Mouse (Mus musculus) retina, postnatal 1 day (tissue): ENCODE data around the gene Gpr153.

ENCODE experiments used
- DNase-seq: peaks from one replicate; pipeline ENCODE4 v3.0.0-alpha.2; 2012

The Gpr153 gene

DNA sequence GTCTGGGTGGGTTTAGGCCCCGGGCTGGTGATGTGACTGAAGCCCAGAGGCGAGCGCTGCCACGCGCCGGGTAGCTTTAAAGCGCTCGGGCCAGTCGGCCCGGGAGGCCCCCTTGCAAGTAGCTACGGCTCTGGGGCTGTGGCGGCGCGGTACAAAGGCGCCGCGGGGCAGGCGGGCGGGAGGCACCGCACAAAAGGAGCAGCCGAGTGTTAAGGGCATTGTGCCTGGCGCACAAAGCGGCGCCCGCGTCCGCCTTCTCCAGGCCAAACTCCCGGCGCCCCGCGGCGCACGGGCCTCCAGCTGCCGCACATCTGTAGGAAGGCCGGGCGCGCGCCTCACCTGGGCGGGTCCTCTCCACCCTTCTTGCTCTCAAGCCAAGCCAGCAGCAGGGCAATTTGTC lies 16.4 kb downstream of the Gpr153 start:
- DNase-seq: peak; percentile 82

DNA sequence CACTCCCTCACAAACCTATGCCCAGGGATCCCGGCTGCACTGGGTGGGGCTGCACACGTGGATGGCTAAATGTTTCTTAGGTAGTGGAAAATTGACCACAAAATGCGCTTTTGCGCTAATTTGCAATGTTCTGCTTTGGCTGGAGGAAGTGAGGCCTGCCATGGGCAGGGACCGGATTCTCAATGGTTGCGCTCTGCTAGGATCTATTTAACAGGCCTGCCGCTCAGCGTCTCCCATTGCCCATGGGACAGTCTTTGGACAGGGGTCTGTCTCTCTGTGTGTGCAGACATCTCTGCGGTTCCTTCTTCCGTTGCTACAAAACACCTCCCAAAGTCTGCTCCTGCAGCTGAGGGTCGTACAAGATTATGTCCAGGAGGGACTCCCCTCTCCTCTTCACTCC lies 17.0 kb downstream of the Gpr153 start:
- no peak for DNase-seq

GRCm38 (mm10) chr4:152291562-152291961 lies 17.5 kb downstream of the Gpr153 start, which contains the start of gene Hes3:
Gene Hes3 (minus strand): TSS chr4:152291662.
- DNase-seq: no peak

- DNase-seq: peak; percentile 36
Observed at GRCm38 (mm10) chr4:152292102-152292765, 18.2 kb downstream of the Gpr153 start.

- DNase-seq: peak; percentile 41
Observed at GRCm38 (mm10) chr4:152294188-152294929, 20.3 kb downstream of the Gpr153 start.

- no peak for DNase-seq
Observed at GRCm38 (mm10) chr4:152295916-152296315, 21.9 kb downstream of the Gpr153 start.

- DNase-seq: no peak
Observed at GRCm38 (mm10) chr4:152296371-152296770, 22.3 kb downstream of the Gpr153 start.

DNA sequence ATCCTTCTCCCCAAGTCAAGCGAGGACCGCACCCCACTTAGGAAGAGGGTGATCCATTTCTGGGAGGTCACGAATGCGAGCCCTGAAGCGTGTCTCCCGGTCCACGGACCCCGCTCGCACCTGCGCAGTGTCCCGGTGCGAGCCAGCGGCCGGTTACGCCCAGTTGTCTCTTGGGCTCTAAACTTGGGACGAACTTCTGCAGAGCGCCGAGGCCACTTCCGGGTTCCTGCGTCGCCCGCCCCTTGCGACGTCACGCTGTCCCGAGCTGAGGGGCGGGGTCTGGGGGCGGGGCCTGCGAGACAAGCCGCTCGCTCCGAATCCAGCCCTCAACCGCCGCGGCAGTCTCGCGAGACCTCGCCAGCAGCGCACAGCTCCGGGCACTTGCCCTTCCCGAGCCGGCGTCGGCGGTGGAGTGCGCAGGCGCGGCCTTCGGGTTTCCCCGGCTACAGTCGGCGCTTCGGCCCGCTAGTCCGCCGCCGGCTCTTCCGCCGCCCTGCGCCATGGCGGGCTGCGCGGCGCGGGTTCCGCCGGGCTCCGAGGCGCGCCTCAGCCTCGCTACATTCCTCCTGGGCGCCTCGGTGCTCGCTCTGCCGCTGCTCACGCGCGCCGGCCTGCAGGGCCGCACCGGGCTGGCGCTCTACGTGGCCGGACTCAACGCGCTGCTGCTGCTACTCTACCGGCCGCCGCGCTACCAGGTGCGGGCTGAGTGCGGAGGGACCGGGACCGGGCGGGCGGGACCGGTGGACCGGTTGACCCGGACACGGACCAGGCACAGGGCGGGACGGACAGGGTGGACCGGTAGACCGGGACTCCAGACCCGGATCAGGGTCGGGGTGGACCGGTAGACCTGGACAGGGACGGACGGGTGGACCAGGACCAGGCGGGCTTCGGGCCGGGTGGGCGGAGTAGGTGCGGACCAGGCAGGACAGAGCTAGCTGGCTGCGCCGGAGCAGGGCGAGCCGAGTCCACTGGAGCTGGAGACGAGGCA lies 23.1 kb downstream of the Gpr153 start, which contains the start of gene Icmt:
Gene Icmt (plus strand): TSS at position 354 of the 988 bp plus-strand sequence.
- peak; percentile 99 for DNase-seq

- DNase-seq: no peak
Observed at GRCm38 (mm10) chr4:152298836-152299235, 24.8 kb downstream of the Gpr153 start.

GRCm38 (mm10) chr4:152300375-152300774 lies 26.3 kb downstream of the Gpr153 start:
- no peak for DNase-seq

GRCm38 (mm10) chr4:152302012-152302411 lies 28.0 kb downstream of the Gpr153 start:
- no peak for DNase-seq

DNA sequence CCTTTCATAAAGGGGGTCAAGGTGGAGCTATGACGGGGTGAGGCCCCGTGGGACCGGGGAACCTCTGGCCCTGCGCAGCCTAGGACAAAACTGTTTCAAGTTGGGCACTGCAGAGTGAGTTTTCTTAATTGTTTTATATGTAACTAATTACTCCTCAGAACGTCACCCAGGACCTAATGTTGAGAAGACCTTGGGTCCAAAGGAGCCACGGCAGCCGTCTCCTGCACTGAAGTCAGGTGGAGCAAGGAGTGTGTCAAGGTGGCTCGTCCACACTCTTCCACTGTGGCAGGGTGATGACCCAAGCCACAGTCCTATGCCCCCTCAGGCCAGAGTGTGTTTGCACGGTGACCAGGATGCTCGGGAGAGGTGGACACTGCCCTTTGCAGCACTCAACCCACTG lies 29.1 kb downstream of the Gpr153 start:
- no peak for DNase-seq

DNA sequence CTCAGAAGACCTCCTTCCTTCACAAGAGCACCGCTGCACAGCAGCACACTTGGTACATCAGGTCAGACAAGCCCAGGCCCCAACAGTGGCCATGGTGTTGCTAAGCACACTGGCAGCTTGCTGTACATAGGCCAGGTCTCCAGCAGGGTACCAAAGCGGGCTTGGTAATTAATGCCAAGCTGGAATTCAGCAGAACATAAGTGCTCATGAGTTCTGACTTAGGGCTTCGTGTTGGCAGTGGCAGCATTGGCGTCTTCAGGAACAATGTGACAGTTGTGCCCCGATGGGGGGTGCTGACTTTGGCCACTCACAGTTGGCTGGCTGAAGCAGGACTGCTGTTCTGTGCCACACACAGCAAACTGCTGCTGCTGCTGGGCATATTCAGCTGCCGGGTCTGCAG lies 30.7 kb downstream of the Gpr153 start:
- no peak for DNase-seq

DNA sequence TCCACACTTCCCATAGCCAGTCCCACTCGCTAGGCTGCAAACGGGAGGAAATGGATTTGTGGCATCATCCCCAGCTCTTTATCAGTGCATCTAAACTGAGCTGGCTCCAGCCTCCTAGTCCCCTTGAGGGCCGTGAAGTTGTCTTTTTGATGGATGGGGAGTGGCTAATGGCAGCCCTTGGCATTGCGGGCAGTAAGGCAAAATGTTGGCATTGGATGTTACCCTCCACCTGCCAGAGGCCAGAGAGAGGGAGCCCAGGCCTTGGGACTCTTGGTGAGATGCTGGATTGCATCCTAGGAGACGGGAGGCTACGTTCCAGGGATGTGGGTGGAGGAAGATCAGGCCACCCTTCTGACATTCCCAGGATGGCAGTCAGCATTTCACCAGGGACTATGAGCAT lies 32.0 kb downstream of the Gpr153 start:
- DNase-seq: no peak

GRCm38 (mm10) chr4:152307542-152307941 lies 33.5 kb downstream of the Gpr153 start:
- no peak for DNase-seq

DNA sequence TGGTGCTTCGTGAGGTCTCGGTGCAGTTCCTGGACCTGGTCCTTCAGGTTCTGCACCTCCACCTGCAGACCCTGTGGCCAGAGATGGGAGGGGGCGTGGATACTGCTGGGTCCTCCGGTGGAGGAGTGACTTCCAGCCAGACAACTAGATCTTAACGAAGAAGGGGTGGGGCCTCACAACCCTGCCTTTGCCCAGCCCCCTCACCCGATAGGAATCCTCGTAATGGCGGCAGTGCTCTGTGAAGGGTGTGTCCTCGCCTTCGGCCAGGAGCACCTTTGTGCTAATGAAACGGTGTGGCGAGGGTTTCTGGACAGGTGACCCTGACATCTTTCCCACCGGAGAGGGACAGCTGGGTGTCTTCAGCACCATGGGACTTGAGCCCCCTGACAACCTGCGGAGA lies 38.2 kb downstream of the Gpr153 start:
- DNase-seq: no peak

DNA sequence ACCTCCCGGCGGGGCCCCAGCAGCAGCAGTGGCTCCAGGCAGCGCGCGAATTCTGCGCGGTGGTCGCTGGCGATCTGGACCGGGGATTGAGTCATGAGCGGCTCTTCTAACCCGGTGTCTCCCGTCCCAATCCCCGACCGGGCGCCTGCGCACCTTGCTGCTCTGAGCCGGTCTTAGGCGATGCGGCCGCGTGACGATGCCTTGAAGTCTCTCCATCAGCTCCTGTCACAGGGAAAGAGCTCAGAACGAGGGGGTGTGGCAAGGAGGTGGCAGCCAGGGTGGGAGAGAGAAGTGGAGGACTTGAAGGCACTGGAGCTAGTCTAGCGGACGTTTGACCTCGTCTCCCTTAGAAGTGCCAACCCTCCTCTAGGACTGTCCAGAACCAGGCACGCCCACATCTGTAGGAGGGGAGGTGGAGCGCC lies 39.2 kb downstream of the Gpr153 start:
- peak; percentile 66 for DNase-seq

GRCm38 (mm10) chr4:152313934-152314333 lies 39.9 kb downstream of the Gpr153 start:
- DNase-seq: peak; percentile 69

GRCm38 (mm10) chr4:152315498-152316213 lies 41.6 kb downstream of the Gpr153 start:
- peak; percentile 42 for DNase-seq

DNA sequence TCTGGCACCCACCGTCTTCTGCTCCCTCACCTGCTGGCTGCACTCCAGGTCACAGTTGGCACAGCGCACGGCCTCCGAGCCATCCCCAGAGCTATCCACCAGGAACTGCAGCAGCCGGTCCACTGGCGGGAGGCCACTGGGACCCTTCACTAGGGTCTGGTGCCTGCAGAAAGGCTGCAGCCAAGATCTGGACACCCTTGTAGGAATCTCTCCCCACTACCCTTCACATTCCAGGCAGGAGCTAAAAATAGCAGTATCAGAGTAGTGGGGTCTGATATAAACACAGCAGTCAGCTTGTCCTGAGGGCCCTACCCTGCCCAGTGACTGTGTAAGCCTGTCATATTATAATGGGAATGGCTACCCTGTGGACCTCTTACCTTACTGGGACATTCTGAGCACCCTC lies 43.6 kb downstream of the Gpr153 start:
- no peak for DNase-seq

DNA sequence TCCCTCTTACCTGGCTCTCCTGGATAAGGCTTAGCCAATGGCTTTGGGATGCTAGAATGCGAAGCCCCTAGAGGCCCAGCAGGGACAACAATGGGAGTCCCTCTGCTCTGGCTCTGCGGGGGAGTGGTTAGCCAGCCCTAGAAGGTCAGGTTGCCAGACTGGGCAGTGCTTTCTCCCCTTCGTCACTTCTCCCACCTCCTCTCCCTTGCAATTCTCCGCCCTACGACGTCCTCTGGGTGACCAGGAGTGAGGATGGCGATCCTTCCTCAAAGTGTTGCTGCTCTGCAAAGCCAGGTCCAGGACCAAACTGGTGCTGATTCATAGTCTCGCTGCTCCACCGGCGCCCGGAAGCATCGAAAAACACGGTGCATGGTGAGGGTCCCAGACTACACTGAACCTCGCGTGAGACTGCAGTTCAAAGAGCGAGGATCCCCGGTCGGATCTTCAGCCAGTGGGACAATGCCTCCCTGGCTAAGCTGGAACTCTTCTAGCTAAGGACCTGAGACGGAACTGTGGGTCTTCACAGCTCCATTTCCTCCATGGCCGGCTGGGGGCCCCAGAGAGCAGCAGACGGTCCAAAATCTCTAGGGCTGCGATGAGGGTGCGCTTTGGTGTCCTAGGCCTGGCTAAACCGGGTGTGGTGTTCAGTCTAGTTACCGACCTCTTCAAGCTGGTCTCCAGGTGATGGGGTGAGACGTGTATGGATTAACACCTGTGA lies 44.6 kb downstream of the Gpr153 start, which contains the start of gene Rnf207:
Gene Rnf207 (minus strand): TSS at position 477 of the 718 bp plus-strand sequence.
- DNase-seq: peak; percentile 69

- no peak for DNase-seq
Observed at GRCm38 (mm10) chr4:152321464-152321863, 47.4 kb downstream of the Gpr153 start.
